Mouse (Mus musculus) CD4-positive helper T cell, adult 2 months (primary cell): ENCODE results near the gene Gm13088.
"Not testable (repeated sequence)": the region's sequence is repeated elsewhere in the genome, so short reads cannot be mapped to it uniquely, and the experiment has no call there.

ENCODE experiments used
- DNase-seq: peaks from one replicate; pipeline ENCODE4 v3.0.0-alpha.2; 2012; ENCODE audit warnings: low read depth, missing footprints, low spot score

The Gm13088 gene

GRCm38 (mm10) chr4:143657146-143657545, at the start of gene Gm13088:
Gene Gm13088 (minus strand): TSS chr4:143657246.
- not testable (repeated sequence) for DNase-seq

- DNase-seq = no peak
Measured at GRCm38 (mm10) chr4:143702611-143703010, 45.6 kb upstream of the Gm13088 start, which contains the start of gene Gm13089. Gene Gm13089 (minus strand): TSS chr4:143702711.

DNA sequence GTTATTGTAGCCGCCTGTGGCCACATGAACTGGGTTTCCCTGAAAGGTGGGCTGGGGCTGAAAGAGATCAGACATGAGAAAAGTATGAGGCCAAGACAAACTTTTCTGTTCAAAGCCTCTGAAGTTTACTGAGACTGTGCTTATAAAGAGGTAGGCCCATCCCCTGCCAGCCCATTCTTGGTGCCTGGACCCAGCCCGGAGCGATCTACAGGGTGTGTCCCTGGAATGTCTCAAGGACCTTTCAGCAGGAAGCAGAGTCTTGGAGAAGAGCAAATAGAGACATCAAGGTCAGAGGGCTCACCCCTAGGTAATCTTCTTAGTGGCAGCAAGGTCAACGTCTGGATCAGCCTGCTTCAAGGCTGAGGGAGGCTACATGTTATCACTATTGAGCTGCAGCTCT, 38.9 kb downstream of the Gm13088 start:
- not testable (repeated sequence) for DNase-seq

DNA sequence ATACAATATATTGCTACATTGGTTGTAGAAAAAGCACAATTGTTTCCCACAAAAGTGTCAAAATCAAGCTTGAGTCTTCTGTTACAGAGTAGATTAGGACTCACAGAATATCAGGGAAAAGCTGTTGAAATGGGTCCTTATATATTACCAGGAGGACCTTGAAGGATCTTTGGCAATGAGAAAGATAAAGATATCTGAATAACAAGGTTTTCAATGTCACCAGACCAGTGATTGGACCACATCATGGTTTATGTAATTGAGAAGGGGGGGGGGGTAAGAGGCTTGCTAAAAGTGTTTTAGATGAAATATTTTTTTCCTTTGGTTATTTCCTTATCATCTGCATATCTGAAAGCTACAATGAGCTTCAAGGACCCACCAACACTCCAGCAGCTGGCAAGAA, 42.3 kb downstream of the Gm13088 start, which contains the start of gene Gm13083:
Gm13083 (plus strand) TSS at position 301 of the 400 bp plus-strand sequence.
- not testable (repeated sequence) for DNase-seq

- not testable (repeated sequence) for DNase-seq
Measured at GRCm38 (mm10) chr4:143611927-143612326, 45.1 kb downstream of the Gm13088 start.
